Mouse (Mus musculus) E14TG2a.4 (cell line): ENCODE measurements around the gene Snx7.

Experiments used
- CTCF ChIP-seq: conservative IDR thresholded peaks from 2 replicates; pipeline ENCODE4 v1.5.1; 2014; ENCODE audit warnings: low read length
- NANOG ChIP-seq: IDR thresholded peaks from 2 replicates; pipeline ENCODE4 v1.6.1; 2014; ENCODE audit warnings: borderline replicate concordance, low read length, mixed read lengths
- POU5F1 ChIP-seq: IDR thresholded peaks from 2 replicates; pipeline ENCODE4 v1.6.1; 2014; ENCODE audit warnings: low read length, borderline replicate concordance

DNA sequence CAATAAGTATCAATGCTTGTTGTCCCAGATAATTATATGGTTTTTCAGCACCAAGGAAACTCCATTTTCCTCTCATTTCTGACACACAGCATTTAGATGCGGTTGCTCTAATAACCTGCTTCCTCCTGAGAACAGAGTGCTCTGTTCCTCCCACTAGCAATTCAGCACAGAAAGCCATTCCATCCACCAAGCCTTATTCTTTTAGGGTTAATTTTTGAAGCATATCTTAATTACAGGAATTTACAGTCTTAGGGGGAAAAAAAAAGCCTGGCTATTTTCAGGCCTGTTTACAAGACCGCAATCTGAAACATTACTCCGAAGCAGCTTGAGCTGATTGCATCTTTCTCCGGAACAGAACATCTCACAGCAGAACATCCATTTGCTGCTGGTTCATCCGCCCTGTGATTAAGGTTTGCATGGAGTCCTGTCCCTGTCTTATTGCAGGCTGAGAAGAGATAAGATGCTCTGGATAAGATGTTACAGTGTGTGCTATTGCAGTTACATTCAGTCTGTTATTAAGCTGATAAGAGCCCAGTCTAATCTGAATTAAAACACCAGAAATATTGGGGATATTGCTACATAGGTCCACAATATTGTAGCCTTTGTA is 116.5 kb downstream of the Snx7 start:
- no peak for TF ChIP-seq CTCF
- no peak for TF ChIP-seq POU5F1
- no peak for TF ChIP-seq NANOG
